Mouse (Mus musculus): ENCODE data around the gene H2afj.

The H2afj gene

GRCm38 (mm10) chr6:136847267-136847666, 39.2 kb downstream of the H2afj start:
- DNase-seq (ENCODE audit: low spot score in 2 of 2): no peak

GRCm38 (mm10) chr6:136847790-136848189, 39.7 kb downstream of the H2afj start:
- DNase-seq (ENCODE audit: low spot score in 2 of 2): peak; percentile 48 to 64

GRCm38 (mm10) chr6:136848399-136848798, 40.4 kb downstream of the H2afj start:
- no peak for DNase-seq (ENCODE audit: low spot score in 2 of 2)

GRCm38 (mm10) chr6:136848971-136849370, 40.9 kb downstream of the H2afj start:
- DNase-seq (ENCODE audit: low spot score in 2 of 2): no peak

GRCm38 (mm10) chr6:136850267-136850666, 42.2 kb downstream of the H2afj start:
- no peak for DNase-seq (ENCODE audit: low spot score in 2 of 2)

- no peak for DNase-seq (ENCODE audit: low spot score in 2 of 2)
These were observed 44.3 kb downstream of the H2afj start for GRCm38 (mm10) chr6:136852348-136852747.

- DNase-seq (ENCODE audit: low spot score in 2 of 2): no peak
These were observed 44.7 kb downstream of the H2afj start for GRCm38 (mm10) chr6:136852762-136853161.

GRCm38 (mm10) chr6:136854361-136854781, 46.3 kb downstream of the H2afj start:
- peak; percentile 39 to 41 for DNase-seq (ENCODE audit: low spot score in 2 of 2)

- peak in 1 of 2 experiments; percentile 22 for DNase-seq (ENCODE audit: low spot score in 2 of 2)
These were observed 47.1 kb downstream of the H2afj start for GRCm38 (mm10) chr6:136855183-136855582.

- peak; percentile 39 to 60 for DNase-seq (ENCODE audit: low spot score in 2 of 2)
These were observed 48.1 kb downstream of the H2afj start for GRCm38 (mm10) chr6:136856071-136856636.

GRCm38 (mm10) chr6:136857186-136857872, 49.3 kb downstream of the H2afj start, which contains the start of gene Art4:
Art4 (minus strand) TSS chr6:136857733.
- peak; percentile 71 to 82 for DNase-seq (ENCODE audit: low spot score in 2 of 2)

GRCm38 (mm10) chr6:136857873-136858260, 49.8 kb downstream of the H2afj start:
- DNase-seq (ENCODE audit: low spot score in 2 of 2): no peak

GRCm38 (mm10) chr6:136858420-136858819, 50.4 kb downstream of the H2afj start:
- no peak for DNase-seq (ENCODE audit: low spot score in 2 of 2)

All from spleen, postnatal 36 days (tissue).